Mouse (Mus musculus): Measurements from ENCODE around the gene Rbmxl2. TPM values are rescaled to one million over a fixed set of nuclear protein-coding genes. Genes with fewer than 3 reads are reported as not detected.

The Rbmxl2 gene
- polyA plus RNA-seq (2014; fragmentation: Nextera tagmentation; extraction: Ambion mirVana): not detected in 2 replicates

- peak within 1 kb of the TSS; percentile 3; the same call in 1 of the 2 replicates for H3K4me3 ChIP-seq (ENCODE audit: low read depth, low read length)
- H3K9ac ChIP-seq (replicated peaks; ENCODE audit: low read length): no peak within 1 kb of the TSS
- peaks cover 9% of the 10 kb centered on the region for H3K9me3 ChIP-seq (replicated peaks; ENCODE audit: control insufficient read depth, low read length)
- no peak within 1 kb of the TSS for H3K27ac ChIP-seq (replicated peaks; ENCODE audit: low read depth, low read length)
- ATAC-seq (replicated peaks; ENCODE audit: insufficient number of reproducible peaks, low FRiP score, low TSS enrichment, low read depth) (no peak), DNase-seq (ENCODE audit: low spot score) (peak; percentile 3)
- H3K4me2 ChIP-seq (ENCODE audit: low read depth, low read length): no peak within 1 kb of the TSS
- H3K36me3 ChIP-seq (replicated peaks; ENCODE audit: control insufficient read depth, insufficient read depth, low read depth, low read length): no peaks in the 10 kb centered on the region
- WGBS: 41% methylated on average over 54 of the region's 70 CpGs
- H3K27me3 ChIP-seq (ENCODE audit: control insufficient read depth, insufficient read depth, low read length): peaks cover 20% of the 10 kb centered on the region
- no peaks in the 10 kb centered on the region; the same call in 1 of the 2 replicates for H3K4me1 ChIP-seq (ENCODE audit: control insufficient read depth, insufficient read depth, low read length)
Observed at GRCm38 (mm10) chr7:107209204-107209860, at the start of gene Rbmxl2. Gene Rbmxl2, plus strand, starts transcription at chr7:107209445.

GRCm38 (mm10) chr7:107166690-107167089 is 42.6 kb upstream of the Rbmxl2 start, which contains the start of gene Nlrp14:
Gene Nlrp14, plus strand, starts transcription at chr7:107166990.
- Histone ChIP-seq H3K4me2 (ENCODE audit: low read depth, low read length) (no peak within 1 kb of the TSS), H3K4me1 (ENCODE audit: control insufficient read depth, insufficient read depth, low read length) (no peaks in the 10 kb centered on the region), H3K27me3 (ENCODE audit: control insufficient read depth, insufficient read depth, low read length) (no peaks in the 10 kb centered on the region), H3K27ac (replicated peaks; ENCODE audit: low read depth, low read length) (no peak within 1 kb of the TSS), H3K9ac (replicated peaks; ENCODE audit: low read length) (no peak within 1 kb of the TSS), H3K36me3 (replicated peaks; ENCODE audit: control insufficient read depth, insufficient read depth, low read depth, low read length) (no peaks in the 10 kb centered on the region), H3K4me3 (ENCODE audit: low read depth, low read length) (no peak within 1 kb of the TSS), H3K9me3 (replicated peaks; ENCODE audit: control insufficient read depth, low read length) (no peaks in the 10 kb centered on the region)
- no peak for ATAC-seq (replicated peaks; ENCODE audit: insufficient number of reproducible peaks, low FRiP score, low TSS enrichment, low read depth)
- DNase-seq (ENCODE audit: low spot score): no peak
- WGBS: 85% methylated on average over 10 of the region's 10 CpGs

- 55% methylated on average over 2 of the region's 2 CpGs for WGBS
- Histone ChIP-seq H3K27me3 (ENCODE audit: control insufficient read depth, insufficient read depth, low read length) (no peaks in the 10 kb centered on the region), H3K9me3 (replicated peaks; ENCODE audit: control insufficient read depth, low read length) (no peaks in the 10 kb centered on the region), H3K4me3 (ENCODE audit: low read depth, low read length) (no peak overlapping the region), H3K4me2 (ENCODE audit: low read depth, low read length) (no peak overlapping the region), H3K36me3 (replicated peaks; ENCODE audit: control insufficient read depth, insufficient read depth, low read depth, low read length) (no peaks in the 10 kb centered on the region), H3K4me1 (ENCODE audit: control insufficient read depth, insufficient read depth, low read length) (no peaks in the 10 kb centered on the region), H3K9ac (replicated peaks; ENCODE audit: low read length) (no peak overlapping the region), H3K27ac (replicated peaks; ENCODE audit: low read depth, low read length) (no peak overlapping the region)
- ATAC-seq (replicated peaks; ENCODE audit: insufficient number of reproducible peaks, low FRiP score, low TSS enrichment, low read depth): no peak
- DNase-seq (ENCODE audit: low spot score): no peak
Observed at GRCm38 (mm10) chr7:107180406-107180805, 28.8 kb upstream of the Rbmxl2 start.

GRCm38 (mm10) chr7:107201817-107202216 is 7.4 kb upstream of the Rbmxl2 start:
- Histone ChIP-seq H3K27me3 (ENCODE audit: control insufficient read depth, insufficient read depth, low read length) (no peaks in the 10 kb centered on the region), H3K27ac (replicated peaks; ENCODE audit: low read depth, low read length) (no peak overlapping the region), H3K4me1 (ENCODE audit: control insufficient read depth, insufficient read depth, low read length) (no peaks in the 10 kb centered on the region), H3K4me3 (ENCODE audit: low read depth, low read length) (no peak overlapping the region), H3K9ac (replicated peaks; ENCODE audit: low read length) (no peak overlapping the region), H3K4me2 (ENCODE audit: low read depth, low read length) (no peak overlapping the region), H3K36me3 (replicated peaks; ENCODE audit: control insufficient read depth, insufficient read depth, low read depth, low read length) (no peaks in the 10 kb centered on the region), H3K9me3 (replicated peaks; ENCODE audit: control insufficient read depth, low read length) (no peaks in the 10 kb centered on the region)
- 42% methylated on average over 3 of the region's 3 CpGs for WGBS
- peak; percentile 40 for DNase-seq (ENCODE audit: low spot score)
- ATAC-seq (replicated peaks; ENCODE audit: insufficient number of reproducible peaks, low FRiP score, low TSS enrichment, low read depth): no peak

- peaks cover 9% of the 10 kb centered on the region for H3K9me3 ChIP-seq (replicated peaks; ENCODE audit: control insufficient read depth, low read length)
- H3K27ac ChIP-seq (replicated peaks; ENCODE audit: low read depth, low read length): no peak overlapping the region
- no peak overlapping the region for H3K4me3 ChIP-seq (ENCODE audit: low read depth, low read length)
- H3K9ac ChIP-seq (replicated peaks; ENCODE audit: low read length): no peak overlapping the region
- 81% methylated on average over 3 of the region's 3 CpGs for WGBS
- no peaks in the 10 kb centered on the region; the same call in 1 of the 2 replicates for H3K4me1 ChIP-seq (ENCODE audit: control insufficient read depth, insufficient read depth, low read length)
- no peak overlapping the region for H3K4me2 ChIP-seq (ENCODE audit: low read depth, low read length)
- ATAC-seq (replicated peaks; ENCODE audit: insufficient number of reproducible peaks, low FRiP score, low TSS enrichment, low read depth) (no peak), DNase-seq (ENCODE audit: low spot score) (no peak)
- H3K36me3 ChIP-seq (replicated peaks; ENCODE audit: control insufficient read depth, insufficient read depth, low read depth, low read length): no peaks in the 10 kb centered on the region
- H3K27me3 ChIP-seq (ENCODE audit: control insufficient read depth, insufficient read depth, low read length): peaks cover 20% of the 10 kb centered on the region
Observed at GRCm38 (mm10) chr7:107207843-107208242, 1.4 kb upstream of the Rbmxl2 start.

GRCm38 (mm10) chr7:107210126-107210576 is 906 bp downstream of the Rbmxl2 start:
- Histone ChIP-seq H3K27me3 (ENCODE audit: control insufficient read depth, insufficient read depth, low read length) (peaks cover 20% of the 10 kb centered on the region), H3K9me3 (replicated peaks; ENCODE audit: control insufficient read depth, low read length) (peaks cover 9% of the 10 kb centered on the region), H3K36me3 (replicated peaks; ENCODE audit: control insufficient read depth, insufficient read depth, low read depth, low read length) (no peaks in the 10 kb centered on the region), H3K9ac (replicated peaks; ENCODE audit: low read length) (no peak overlapping the region), H3K4me1 (ENCODE audit: control insufficient read depth, insufficient read depth, low read length) (no peaks in the 10 kb centered on the region; the same call in 1 of the 2 replicates), H3K4me3 (ENCODE audit: low read depth, low read length) (peak overlapping the region; percentile 3; the same call in 1 of the 2 replicates), H3K4me2 (ENCODE audit: low read depth, low read length) (no peak overlapping the region), H3K27ac (replicated peaks; ENCODE audit: low read depth, low read length) (no peak overlapping the region)
- 22% methylated on average over 66 of the region's 77 CpGs for WGBS
- ATAC-seq (replicated peaks; ENCODE audit: insufficient number of reproducible peaks, low FRiP score, low TSS enrichment, low read depth) (no peak), DNase-seq (ENCODE audit: low spot score) (no peak)

- H3K36me3 ChIP-seq (replicated peaks; ENCODE audit: control insufficient read depth, insufficient read depth, low read depth, low read length): no peaks in the 10 kb centered on the region
- no peak overlapping the region for H3K4me3 ChIP-seq (ENCODE audit: low read depth, low read length)
- 0 out of 2 replicates have a peak, but pooled peaks have one; percentile 14 for ATAC-seq (replicated peaks; ENCODE audit: insufficient number of reproducible peaks, low FRiP score, low TSS enrichment, low read depth)
- DNase-seq (ENCODE audit: low spot score): peak; percentile 25
- no peaks in the 10 kb centered on the region for H3K4me1 ChIP-seq (ENCODE audit: control insufficient read depth, insufficient read depth, low read length)
- H3K27ac ChIP-seq (replicated peaks; ENCODE audit: low read depth, low read length): no peak overlapping the region
- no peak overlapping the region for H3K9ac ChIP-seq (replicated peaks; ENCODE audit: low read length)
- no peak overlapping the region for H3K4me2 ChIP-seq (ENCODE audit: low read depth, low read length)
- peaks cover 3% of the 10 kb centered on the region; the same call in 1 of the 2 replicates for H3K27me3 ChIP-seq (ENCODE audit: control insufficient read depth, insufficient read depth, low read length)
- H3K9me3 ChIP-seq (replicated peaks; ENCODE audit: control insufficient read depth, low read length): no peaks in the 10 kb centered on the region
Observed at GRCm38 (mm10) chr7:107215723-107216122, 6.5 kb downstream of the Rbmxl2 start.

- Histone ChIP-seq H3K27ac (replicated peaks; ENCODE audit: low read depth, low read length) (no peak overlapping the region), H3K4me1 (ENCODE audit: control insufficient read depth, insufficient read depth, low read length) (no peaks in the 10 kb centered on the region), H3K36me3 (replicated peaks; ENCODE audit: control insufficient read depth, insufficient read depth, low read depth, low read length) (no peaks in the 10 kb centered on the region), H3K27me3 (ENCODE audit: control insufficient read depth, insufficient read depth, low read length) (no peaks in the 10 kb centered on the region), H3K4me3 (ENCODE audit: low read depth, low read length) (no peak overlapping the region), H3K4me2 (ENCODE audit: low read depth, low read length) (no peak overlapping the region), H3K9ac (replicated peaks; ENCODE audit: low read length) (no peak overlapping the region), H3K9me3 (replicated peaks; ENCODE audit: control insufficient read depth, low read length) (no peaks in the 10 kb centered on the region)
- 78% methylated on average over 2 of the region's 2 CpGs for WGBS
- no peak for ATAC-seq (replicated peaks; ENCODE audit: insufficient number of reproducible peaks, low FRiP score, low TSS enrichment, low read depth)
- DNase-seq (ENCODE audit: low spot score): no peak
Observed at GRCm38 (mm10) chr7:107216845-107217244, 7.6 kb downstream of the Rbmxl2 start.
